Mouse (Mus musculus) CD4-positive helper T cell, adult 2 months (primary cell): Measurements from ENCODE around the gene Cacna1e.

Experiments
- DNase-seq: peaks from one replicate; pipeline ENCODE4 v3.0.0-alpha.2; 2012; ENCODE audit warnings: low read depth, missing footprints, low spot score

The Cacna1e gene

DNA sequence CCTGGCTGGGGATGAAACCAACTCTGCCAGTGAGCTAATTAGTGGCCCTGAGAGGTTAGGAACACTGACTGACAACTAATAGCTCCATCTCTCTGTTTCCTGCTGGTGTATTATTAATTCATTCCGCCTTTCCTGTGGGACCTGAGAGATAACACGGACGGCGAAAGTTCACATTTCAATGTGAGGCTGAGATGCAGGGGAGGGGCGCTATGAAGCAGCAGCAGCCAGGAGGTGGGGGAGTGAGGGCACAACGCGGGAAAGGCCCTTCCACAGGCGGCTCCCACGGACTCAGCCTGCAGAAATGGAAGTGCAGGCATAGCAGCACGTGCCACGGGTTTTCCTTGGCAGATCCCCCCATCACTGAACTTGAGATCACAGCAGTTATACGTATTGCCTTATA is 99.4 kb downstream of the Cacna1e start:
- DNase-seq, result no peak

DNA sequence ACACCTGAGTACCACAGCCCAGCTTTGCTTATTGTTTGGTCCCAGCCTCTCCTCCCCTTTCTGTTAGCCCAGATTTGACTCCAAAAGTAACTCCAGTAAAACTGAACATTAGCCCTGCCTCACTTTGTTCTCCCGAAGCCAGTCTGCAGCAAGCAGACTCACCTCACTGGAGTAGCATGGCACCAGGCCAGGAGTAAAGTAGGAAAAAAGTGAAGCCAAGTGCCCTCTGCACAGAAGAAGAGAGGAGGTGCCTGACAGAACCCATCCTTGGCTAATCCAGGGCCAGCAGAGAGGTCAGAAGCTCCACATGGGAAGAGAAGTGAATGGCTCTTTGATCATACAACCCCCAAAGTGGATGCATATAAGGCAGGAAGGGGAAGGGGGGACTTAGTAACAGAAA is 100.8 kb downstream of the Cacna1e start:
- DNase-seq, result no peak

- no peak for DNase-seq
Measured at GRCm38 (mm10) chr1:154779908-154780514, 104.3 kb downstream of the Cacna1e start.

GRCm38 (mm10) chr1:154776344-154776743 is 108.0 kb downstream of the Cacna1e start:
- no peak for DNase-seq

- DNase-seq, result no peak
Measured at GRCm38 (mm10) chr1:154774468-154774867, 109.8 kb downstream of the Cacna1e start.

- no peak for DNase-seq
Measured at GRCm38 (mm10) chr1:154771111-154771510, 113.2 kb downstream of the Cacna1e start.

GRCm38 (mm10) chr1:154770542-154770941 is 113.8 kb downstream of the Cacna1e start:
- no peak for DNase-seq

- DNase-seq, result no peak
Measured at GRCm38 (mm10) chr1:154763132-154763531, 121.2 kb downstream of the Cacna1e start.

- DNase-seq, result no peak
Measured at GRCm38 (mm10) chr1:154752081-154752480, 132.2 kb downstream of the Cacna1e start.

DNA sequence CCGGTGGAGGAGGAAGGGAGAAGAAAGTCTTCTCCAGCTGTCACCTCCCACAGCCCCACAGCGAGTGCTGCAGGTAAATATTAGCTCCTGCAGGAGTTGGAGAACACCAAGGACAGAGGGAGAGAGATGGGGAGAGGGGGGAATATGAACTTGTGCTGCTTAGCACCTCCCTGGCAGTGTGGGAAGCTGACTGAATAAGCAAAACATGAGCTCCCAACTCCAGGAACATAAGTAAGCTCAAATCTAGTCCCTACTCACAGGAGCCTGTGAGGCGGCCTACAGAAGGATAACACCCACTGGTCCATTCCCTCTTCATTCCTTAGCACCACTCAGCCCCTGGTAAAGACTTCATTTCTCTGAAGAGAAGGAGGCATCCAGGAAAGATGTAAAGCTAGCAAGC is 135.8 kb downstream of the Cacna1e start:
- DNase-seq, result no peak

DNA sequence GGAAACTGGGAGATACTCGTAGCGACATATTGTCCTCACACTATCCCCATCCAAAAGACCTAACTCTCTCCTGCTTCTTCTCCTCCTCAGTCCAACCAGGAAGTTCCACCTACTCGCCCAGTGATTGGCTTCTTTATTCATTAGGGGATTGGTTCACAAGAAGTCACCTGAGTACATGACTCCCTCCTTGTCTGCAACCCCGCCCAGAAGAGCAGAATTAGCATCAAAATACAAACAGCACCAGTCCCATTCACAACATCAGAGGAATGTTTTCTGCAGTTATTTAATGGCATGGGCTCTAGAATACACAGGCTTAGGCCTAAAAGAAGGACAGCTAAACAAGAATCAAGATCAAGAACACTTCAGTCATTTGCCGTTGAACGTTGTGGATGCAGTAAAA is 139.1 kb downstream of the Cacna1e start:
- DNase-seq, result no peak

GRCm38 (mm10) chr1:154730411-154730961 is 153.8 kb downstream of the Cacna1e start:
- no peak for DNase-seq

DNA sequence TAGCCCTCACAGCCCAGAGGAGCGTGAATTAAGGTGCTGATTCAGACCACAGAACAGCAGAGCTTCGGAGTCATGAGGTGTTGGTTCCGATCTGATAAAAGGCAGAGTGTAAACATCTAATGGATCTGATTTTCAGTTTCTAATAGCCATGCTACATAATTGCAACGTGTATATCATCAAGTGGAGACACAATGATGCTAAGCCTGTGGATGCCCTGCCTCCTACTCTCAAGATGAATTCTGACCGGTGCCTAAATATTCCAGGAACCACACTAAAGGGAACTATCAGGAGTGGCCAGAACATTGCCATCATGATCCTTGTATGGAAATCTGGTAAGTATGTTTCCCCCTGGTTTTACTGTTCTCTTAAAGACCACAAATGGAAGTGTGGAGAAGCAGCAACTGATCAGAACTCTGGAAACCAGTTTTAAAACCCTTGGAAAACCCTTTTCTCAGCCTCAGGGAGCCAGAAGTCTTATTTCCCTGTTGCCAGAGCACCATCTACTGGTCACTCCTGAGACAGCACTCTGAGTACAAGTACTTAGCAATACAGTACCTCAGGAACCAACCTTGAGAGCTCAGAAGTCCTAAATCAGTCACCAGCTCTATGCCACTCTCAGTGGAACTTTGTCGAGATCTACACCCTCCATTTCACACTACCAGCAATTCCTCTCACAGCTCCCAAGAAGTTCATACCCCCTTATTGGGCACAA is 154.9 kb downstream of the Cacna1e start:
- DNase-seq, result peak; percentile 24

- no peak for DNase-seq
Measured at GRCm38 (mm10) chr1:154728682-154729081, 155.6 kb downstream of the Cacna1e start.

- DNase-seq, result no peak
Measured at GRCm38 (mm10) chr1:154727696-154728095, 156.6 kb downstream of the Cacna1e start.

- DNase-seq, result no peak
Measured at GRCm38 (mm10) chr1:154726361-154727161, 157.7 kb downstream of the Cacna1e start.

- DNase-seq, result no peak
Measured at GRCm38 (mm10) chr1:154725356-154726320, 158.7 kb downstream of the Cacna1e start.

GRCm38 (mm10) chr1:154723537-154724286 is 160.6 kb downstream of the Cacna1e start:
- DNase-seq, result no peak

GRCm38 (mm10) chr1:154723078-154723477 is 161.2 kb downstream of the Cacna1e start:
- no peak for DNase-seq

DNA sequence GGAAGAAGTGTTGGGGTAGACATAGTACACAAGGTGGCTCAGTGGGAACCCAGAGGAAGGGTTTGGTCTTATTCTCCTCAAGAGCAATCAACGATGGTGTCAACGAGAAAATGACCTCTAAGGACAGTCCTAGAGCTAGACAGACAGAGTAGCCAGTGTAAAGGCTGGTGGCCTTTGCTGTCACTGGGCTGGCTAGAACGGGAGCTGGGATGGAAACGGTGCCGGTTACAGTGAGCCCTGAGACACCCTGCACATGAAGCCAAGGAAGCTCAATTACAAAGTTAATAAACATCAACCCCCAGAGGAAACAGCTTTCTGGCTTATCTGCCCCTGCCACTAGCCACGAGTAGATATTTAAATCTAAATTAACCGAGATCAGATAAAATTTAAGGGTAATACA is 168.7 kb downstream of the Cacna1e start:
- DNase-seq, result no peak
